Mouse (Mus musculus) cortical plate, adult 2 months (tissue): ENCODE measurements around the gene Schip1.

ENCODE experiments used
- CTCF ChIP-seq: fragments of 200-500 bp; IDR thresholded peaks from 2 replicates; pipeline ENCODE4 v1.5.1; 2011; ENCODE audit warnings: mild to moderate bottlenecking, control low read depth, low read length; ENCODE audit not compliant: insufficient read depth; ENCODE audit errors: extremely low read depth
- POLR2A ChIP-seq: fragments of 200-500 bp; IDR thresholded peaks from 2 replicates; pipeline ENCODE4 v1.6.1; 2011; ENCODE audit warnings: mild to moderate bottlenecking, low read length, control low read depth; ENCODE audit not compliant: insufficient read depth; ENCODE audit errors: extremely low read depth

DNA sequence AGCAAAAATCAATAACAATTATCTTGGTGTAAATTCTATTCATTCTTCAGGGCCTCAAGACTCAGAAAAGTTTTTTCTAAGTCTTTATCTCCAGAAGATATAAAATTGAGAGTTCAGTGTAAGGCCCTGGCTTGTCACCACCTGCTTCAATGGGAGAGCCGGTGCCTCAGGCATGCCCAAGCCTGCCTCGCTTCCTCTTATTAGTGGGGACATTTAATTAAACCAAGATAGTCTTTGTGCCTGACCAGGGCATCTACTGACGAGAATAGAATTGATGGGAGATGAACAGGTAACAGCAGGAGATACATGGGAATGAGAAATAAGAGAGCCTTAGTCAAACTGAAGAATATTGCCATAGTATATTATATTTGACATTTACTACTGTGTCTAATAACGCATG is 27.5 kb downstream of the Schip1 start:
- no peak for TF ChIP-seq CTCF
- TF ChIP-seq POLR2A, result no peak
